Mouse (Mus musculus): Measurements from ENCODE around the gene Mapre3.

GRCm38 (mm10) chr5:30912156-30912555, 97.7 kb downstream of the Mapre3 start:
- TF ChIP-seq POLR2A (IDR thresholded peaks at IDR 0.05; ENCODE audit: borderline replicate concordance, low read depth, low read length) (no peak), CTCF (IDR thresholded peaks at IDR 0.05; ENCODE audit: low read depth, low read length) (no peak)

Data from bone marrow macrophage, adult 2 months (primary cell).